Mouse (Mus musculus) cerebellum, adult (tissue): Measurements from ENCODE around the gene Gpatch3.

Experiments
- ATAC-seq: cut with Nextera tagmentation; 2 replicates; pipeline ENCODE4 v1.9.2; 2017; ENCODE audit warnings: mild to moderate bottlenecking, moderate library complexity, mixed read lengths; ENCODE audit not compliant: insufficient number of reproducible peaks, low FRiP score, low TSS enrichment

The Gpatch3 gene

DNA sequence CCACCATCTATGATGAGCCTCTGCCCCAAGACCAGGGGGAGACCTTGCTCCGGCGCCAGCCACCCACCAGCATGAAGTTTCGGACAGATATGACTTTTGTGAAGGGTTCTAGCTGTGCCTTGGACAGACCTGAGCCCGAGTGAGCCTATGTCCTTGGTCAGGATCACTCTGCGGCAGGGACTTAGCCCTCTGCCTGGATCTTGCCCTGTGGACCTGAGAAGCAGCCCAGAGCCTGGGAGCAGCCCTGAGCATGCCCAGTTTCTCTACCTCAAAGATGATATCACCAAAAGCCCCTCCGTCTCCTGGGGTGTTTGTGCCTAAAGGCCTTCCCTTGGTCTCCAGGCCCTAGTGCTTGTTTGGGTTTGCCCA, 9.1 kb downstream of the Gpatch3 start:
- ATAC-seq: no peak

DNA sequence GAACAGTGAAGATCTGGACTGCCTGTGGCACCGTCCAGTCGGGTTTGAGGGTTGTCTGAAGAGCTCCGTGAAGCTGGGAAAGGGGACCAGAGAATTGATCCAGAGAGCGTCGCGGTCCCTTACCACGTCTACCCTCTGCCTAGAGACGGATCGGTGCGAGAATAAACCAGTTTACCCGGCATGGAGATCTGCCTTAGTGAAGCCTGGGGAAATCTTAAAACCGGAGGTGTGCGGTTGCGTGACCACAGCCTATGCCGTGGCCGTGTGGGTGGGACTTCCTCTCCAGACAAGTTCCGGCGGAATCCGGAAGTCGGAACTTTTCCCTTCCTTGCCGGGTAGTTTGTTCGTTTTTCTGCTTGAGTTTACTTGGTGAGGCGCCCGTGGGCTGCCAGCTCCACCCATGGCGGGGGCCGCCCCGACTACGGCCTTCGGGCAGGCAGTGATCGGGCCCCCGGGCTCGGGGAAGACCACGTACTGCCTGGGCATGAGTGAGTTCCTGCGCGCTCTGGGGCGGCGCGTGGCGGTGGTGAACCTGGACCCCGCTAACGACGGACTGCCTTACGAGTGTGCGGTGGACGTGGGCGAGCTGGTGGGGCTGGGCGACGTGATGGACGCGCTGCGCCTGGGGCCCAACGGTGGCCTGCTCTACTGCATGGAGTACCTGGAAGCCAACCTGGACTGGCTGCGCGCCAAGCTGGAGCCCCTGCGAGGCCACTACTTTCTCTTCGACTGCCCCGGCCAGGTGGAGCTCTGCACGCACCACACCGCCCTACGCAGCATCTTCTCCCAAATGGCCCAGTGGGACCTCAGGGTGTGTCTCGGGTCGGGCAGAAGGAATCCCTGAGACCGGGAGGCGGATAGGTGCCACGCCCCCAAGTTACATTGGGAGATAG, 9.8 kb downstream of the Gpatch3 start, which contains the start of gene Gpn2:
TSS of gene Gpn2 (plus strand) at position 304 of the 893 bp plus-strand sequence.
- ATAC-seq: peak; percentile 79; the same call in 1 of the 2 replicates

DNA sequence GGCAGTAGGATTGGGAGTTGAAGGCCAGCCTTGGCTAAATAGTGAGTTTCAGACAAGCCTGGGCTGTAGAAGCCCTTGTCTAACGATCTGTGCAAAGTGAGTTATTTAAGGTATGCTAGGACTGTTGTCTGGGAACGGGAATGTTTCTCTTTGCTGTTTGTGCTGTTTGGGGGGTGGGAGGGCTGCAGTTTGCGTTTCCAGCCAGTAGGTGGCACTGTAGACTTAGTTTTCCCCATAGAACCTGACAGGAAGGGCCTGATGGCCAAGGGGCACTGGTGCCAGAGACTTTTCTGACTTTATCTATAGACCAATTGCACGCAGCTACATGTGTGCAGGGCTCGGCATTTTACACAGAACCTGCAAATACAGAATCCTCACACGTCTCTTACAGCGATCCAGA, 18.0 kb downstream of the Gpatch3 start:
- ATAC-seq: no peak

DNA sequence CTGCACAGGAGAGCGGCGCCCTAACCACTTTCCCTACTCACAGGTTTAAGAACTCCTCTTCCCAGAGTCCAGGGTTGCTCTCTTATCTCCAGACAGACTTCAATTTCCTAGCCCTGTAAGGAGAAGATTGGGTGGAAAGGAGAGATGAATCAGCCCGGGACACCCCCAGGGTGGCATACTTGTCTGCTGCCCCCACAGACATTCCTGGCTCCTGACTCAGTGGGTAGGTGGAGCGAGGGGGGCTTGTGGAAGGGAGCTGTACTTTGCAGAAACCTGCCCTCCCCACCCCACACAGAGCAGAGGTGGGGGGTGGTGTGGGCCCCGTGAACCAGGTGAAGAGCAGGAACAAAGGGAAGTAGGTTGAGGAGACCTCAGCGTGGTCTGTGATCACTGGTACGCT, 21.0 kb downstream of the Gpatch3 start:
- ATAC-seq: no peak

DNA sequence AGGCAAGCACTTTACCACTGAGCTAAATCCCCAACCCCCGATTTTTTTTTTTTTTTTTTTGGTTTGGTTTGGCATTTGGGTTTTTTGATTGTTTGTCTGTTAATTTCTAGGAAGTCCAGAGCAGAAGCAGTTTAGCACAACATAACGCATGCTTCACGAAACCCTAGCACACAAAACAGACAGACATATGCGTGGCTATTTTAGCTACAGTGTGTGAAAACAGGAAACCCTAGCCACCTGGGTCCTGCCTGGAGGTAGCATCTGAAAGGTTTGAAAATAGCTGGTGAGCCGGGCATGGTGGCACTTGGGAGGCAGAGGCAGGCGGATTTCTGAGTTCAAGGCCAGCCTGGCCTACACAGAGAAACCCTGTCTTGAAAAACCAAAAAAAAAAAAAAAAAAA, 21.5 kb downstream of the Gpatch3 start:
- ATAC-seq: no peak

DNA sequence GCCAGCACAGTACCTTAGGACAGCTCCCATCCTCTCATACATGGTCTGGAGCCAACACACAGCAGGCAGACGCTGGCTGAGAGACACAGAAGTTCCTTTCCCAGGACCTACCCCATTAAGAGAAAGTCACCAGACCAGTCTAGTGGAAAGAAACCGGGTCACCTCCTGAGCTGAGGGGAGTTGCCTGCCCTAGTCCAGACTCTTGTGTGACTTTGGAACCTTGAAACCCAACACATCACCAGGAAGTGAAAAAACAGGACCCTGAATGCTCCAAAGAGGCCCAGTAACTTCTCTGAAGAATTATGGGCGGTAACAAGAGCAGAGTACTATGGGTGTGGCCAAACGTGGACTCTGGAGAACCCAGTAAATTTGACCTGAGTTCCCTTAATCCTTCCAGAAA, 24.1 kb downstream of the Gpatch3 start:
- no peak for ATAC-seq

DNA sequence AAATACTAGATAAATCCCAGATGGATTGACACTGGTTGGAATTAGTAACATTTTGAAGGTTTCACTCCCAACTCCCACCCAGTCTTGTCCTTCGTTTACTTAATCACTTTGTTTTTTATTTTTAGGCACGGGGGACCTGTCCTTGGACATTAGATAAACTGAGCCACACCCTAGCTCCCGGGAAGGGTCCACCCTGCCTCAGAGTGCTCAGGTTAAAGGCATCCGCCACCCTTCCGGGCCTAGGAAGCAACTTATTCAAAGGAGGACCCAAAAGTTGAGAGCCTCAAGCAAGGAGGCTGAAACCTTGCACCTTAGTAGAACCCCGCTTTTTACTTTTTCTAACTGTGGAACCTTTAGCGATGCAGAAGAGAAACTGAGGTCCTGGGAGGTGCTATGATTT, 24.6 kb downstream of the Gpatch3 start:
- ATAC-seq: no peak

DNA sequence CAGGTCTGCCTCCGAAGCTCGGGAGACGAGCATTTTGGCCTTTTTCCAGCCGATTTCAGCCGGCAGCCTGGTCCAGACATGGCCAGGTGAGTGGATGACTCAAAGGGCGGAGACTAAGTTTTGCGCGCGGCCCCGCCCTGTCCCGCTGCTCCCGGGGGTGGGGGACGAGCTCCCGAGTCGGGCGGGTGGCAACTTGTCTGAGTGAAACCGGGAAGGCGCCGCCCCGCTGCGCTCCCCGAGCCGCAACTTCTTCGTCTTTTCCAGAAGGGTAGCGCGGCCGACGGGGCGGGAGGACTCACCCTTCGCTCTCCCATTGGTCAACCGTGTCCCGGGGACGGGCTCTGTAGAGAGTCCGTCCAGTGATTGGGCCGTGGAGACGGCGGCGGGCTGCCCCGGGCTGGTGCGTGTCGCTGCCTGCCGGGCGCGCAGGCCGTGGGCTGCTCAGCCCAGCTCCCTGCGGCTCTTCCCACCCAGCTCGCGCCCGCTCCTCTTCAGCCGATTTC, 25.1 kb downstream of the Gpatch3 start:
- ATAC-seq: peak; percentile 91

DNA sequence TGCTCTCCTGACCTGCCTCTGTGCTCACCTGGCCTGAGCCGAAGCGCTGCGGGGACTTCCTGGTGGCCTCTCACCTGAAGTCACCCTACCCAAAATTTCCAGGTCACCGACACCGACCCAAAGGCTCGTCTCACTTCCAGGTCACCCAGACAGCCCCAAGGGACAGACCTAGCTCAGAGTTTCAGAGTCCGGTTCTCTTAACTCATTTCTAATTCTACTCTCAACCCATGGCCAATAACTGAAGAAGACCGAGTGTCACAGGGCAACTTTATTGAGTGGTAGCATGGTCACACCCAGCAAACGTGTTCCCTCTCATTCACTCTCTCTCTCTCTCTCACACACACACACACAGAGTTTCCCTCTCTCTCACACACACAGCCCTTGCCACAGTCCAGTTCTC, 25.8 kb downstream of the Gpatch3 start:
- no peak for ATAC-seq

DNA sequence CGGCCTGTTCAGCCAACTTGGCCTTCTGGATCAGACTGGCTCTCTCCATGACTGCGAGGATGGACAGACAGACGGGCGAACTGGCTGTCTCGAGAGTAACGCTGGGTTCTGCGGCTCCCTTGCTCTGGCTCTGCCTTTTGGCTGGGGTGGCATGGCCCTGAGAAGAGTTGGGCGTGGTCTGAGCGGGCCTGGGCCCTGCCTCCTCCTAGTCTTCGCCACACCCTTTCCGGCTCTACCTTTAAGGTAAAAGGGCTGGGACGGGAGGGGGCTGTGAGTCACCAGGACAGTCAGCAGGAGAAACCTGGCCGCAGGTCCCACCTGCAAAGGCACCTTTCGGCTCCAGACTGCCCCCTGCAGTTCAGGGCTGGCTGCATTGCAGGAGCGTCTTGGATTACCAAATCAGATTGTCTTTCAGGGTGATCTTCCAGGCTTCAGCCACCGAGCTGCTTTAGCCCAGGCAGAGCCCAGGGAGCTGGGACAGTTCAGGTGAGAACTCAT, 27.2 kb downstream of the Gpatch3 start, which contains the start of gene Sfn:
TSS of gene Sfn (minus strand) at position 448 of the 498 bp plus-strand sequence.
- no peak for ATAC-seq

DNA sequence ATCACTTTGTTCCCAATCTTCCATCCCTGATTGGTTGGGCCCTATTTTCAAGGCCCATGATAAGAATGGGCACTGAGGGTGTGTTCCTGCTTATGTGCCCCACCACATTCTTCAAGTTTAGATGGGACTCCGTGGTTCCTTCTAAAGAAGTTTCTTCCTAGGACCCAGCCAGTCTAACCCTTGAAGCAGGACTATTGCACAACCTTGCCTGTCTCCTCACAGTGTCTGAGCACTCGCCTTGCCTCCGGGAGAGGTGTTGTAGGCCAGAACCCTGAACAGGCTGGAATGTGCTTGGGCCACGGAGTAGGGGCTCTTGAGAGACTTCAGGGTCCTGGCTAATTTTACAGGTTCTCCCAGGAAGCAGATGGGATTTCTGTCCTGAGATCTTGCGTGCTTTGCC, 28.5 kb downstream of the Gpatch3 start:
- no peak for ATAC-seq

DNA sequence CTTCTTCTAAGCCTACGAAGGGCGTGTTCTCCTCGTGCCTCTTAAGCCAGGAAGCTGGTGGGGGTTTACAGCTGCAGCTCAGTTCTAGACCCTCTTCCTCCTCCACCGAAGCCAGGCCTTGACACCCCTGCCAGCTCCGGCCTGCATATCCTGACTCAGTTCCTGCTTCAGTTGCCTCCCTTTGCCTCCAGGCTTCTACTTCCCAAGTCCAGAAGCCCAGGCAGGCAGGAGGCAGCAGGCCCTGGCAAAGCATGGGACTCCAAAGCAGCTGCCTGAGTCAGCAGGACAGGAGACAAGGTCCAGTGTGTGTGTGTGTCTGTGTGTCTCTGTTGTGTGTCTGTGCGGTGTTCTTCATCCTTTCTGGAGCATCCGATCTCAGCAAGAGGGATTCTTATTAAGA, 29.6 kb downstream of the Gpatch3 start:
- no peak for ATAC-seq

DNA sequence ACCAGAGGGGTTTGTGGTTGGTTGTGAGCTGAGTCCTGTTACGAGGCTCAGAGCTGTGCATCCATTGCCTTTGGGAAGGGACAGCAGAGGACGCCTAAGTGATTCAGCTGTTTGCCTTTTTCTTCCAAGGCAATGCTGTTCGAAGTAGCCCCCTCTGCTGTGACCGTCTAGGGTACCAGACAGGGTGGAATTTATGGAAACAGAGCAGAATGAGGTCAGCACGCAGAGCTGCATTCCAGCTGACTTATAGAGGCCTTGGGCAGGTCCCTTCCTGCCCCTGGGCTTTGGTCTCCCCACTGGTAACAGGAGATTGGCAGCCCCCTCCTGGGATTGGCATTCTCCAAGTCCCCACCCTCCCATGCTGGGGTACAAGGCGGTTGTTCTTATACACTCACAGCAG, 30.3 kb downstream of the Gpatch3 start:
- no peak for ATAC-seq

DNA sequence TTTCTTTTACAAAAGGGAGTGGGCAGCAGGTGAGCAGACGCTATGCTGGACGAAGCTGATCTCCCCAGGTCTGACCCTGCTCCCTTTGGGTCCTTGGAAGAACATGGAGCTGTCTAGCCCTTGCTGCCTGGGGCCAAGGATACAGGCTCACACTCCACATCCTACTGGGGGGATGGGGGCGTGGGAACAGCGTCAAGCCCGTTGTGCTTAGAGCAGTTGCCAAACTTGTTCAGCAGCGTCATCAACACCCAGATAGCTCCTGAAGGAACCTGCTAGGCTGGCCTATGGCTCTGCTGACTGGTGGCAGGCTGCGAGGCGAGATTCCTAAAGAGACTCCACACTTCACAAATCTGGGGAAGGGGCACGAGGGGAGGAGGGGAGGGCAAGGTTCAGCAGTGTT, 30.8 kb downstream of the Gpatch3 start:
- no peak for ATAC-seq

DNA sequence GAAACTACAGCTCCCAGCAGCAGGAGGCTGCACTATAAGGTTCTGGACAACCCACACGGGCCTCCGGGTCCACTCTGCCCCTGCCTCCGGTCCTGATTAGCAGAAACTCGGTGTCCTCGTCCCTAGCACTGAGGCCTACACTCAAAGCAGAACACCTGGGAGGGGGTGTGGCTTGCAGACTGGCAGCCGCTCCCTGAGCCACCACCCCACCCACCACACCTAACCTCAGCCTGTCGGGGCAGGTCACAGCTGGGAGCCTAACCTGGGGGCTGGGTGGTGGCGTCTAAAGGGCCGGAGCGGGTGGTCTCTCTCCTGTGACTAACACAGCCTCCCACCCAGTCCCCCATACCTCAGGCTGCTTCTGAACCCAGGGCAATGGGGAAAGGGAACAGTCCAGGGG, 32.7 kb downstream of the Gpatch3 start:
- ATAC-seq: no peak

DNA sequence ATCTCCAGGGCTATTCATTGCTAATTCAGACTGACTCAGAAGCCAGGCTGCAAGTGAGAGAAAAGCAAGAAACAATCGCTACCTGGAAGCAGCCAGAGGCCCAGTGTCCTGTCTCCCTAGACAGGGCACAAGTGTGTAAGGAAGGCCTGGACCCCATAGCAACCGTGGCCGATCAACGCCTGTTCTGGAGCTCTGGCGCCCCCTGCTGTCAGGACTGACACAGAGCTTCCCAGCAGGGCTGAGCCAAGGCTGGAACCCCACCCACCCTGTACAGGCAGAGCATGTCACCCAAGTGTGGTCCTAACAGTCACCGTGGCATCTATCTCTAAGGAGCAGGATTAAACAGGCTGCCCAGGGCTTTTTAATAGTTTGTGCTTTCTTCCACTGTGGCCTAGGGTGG, 35.2 kb downstream of the Gpatch3 start:
- no peak for ATAC-seq

DNA sequence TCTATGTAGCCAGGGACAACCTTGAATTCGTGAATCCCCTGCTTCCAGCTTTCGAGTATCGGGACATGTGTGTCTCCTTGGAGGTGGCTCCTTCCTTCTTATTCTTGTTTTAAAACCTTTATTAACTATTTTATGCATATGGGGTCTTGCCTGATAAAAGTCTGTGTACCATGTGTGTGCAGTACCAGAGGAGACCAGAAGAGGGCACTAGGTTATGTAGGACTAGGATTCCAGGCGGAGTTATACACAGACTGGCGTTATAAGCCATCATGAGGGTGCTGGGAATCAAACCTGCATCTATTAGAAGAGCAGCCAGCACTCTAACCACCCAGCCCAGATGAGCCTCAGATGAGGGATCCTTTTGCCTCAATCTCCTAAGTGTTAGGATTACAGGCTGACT, 37.3 kb downstream of the Gpatch3 start:
- ATAC-seq: no peak

DNA sequence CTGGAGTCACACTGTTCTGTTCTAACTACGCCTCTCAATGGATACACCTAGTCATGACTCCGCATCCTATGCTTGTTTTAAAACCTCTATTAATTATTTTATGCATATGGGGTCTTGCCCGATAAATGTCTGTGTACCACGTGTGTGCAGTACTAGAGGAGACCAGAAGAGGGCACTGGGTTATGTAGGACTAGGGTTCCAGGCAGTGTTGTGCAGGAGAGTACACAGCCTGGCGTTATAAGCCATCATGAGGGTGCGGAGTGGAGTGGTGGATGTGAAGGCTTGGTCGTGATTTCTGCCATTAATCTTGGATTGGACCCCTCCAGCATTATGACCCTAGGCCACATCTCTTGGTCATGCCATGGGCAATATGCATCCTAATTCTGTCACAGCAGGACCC, 37.9 kb downstream of the Gpatch3 start:
- ATAC-seq: no peak

DNA sequence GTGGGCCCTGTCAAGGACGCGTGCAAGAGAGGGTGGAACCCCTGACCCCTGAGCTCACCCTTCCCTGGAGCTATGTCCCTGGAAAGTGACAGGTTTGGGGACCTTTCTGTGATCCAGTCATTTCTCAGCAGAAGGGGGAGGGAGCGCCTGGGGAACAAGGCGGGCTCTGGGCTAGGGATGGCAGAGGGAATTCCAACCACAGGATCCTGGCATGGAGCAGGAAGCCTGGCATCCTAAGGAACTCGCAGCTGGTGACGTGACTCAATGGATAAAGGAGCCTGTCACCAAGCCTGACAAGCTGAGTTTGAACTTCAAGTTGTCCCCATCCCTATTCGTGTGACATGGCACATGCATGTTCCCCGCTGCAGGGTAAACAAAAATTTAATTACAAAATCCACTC, 38.5 kb downstream of the Gpatch3 start:
- no peak for ATAC-seq

DNA sequence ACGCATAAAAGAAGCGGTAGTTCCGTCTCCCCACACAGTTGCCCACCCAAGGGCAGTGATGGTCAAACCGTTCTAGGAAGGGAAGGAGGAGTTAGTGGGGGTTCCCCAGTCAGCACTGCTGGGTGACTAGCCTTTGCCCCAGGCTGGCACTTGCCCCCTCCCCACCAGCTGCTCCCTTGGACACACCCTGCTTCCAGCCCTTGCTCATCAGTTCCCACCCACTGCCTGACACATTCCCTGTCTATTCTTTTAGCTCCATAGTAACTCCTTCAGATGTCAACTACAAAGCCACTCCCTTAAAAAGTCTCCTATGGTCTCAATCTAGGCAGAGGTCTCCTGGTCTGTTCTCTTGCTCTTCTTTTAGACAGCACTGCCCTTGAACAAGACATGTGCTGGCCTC, 39.3 kb downstream of the Gpatch3 start:
- no peak for ATAC-seq

DNA sequence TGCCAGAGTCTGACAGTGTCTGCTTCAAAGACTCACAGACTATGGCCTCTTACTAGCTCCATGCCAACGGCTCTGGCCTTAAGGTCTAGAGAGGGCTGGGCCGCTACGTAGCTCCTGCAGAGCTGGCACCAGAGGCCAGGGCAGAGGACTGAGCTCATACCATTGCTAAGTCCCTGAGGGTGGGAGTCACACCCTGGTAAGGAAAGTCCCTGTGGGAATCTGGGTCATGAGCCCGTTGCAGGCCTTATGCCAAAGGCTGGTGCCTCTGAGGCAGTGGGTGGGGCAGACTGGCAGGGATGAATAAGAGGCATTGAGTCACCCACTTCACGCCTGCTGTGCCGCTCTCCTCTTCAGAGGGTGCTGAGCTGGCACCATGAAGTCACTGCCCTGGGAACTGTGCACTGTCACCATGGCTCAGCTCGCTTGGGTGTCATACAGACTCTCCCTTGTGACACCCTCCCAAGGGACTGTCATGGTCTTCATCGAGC, 39.8 kb downstream of the Gpatch3 start:
- ATAC-seq: no peak

DNA sequence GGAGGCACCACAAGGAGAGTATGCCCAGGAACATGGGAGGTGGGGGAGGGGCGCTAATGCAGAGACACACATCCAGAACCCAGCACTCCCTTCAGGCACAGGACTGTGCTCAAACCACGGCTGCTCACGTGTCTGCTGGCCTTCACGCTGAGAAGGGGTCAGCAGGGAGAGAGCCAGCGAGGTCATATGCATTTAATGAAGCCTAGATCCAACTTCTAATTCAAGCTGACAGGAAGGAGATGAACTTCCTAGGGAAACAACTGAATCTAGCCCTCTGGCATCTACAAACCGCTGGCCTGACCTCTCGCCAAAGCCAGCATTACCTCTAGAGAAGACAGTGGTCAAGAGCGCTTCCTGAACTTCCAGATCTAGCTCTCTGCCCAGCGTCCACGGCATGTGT, 40.9 kb downstream of the Gpatch3 start:
- ATAC-seq: no peak
